Mouse (Mus musculus) cortical plate, adult 2 months (tissue): ENCODE measurements around the gene Pik3r2.

Experiments used
- CTCF ChIP-seq: fragments of 200-500 bp; IDR thresholded peaks from 2 replicates; pipeline ENCODE4 v1.5.1; 2011; ENCODE audit warnings: mild to moderate bottlenecking, control low read depth, low read length; ENCODE audit not compliant: insufficient read depth; ENCODE audit errors: extremely low read depth
- POLR2A ChIP-seq: fragments of 200-500 bp; IDR thresholded peaks from 2 replicates; pipeline ENCODE4 v1.6.1; 2011; ENCODE audit warnings: mild to moderate bottlenecking, low read length, control low read depth; ENCODE audit not compliant: insufficient read depth; ENCODE audit errors: extremely low read depth

- TF ChIP-seq CTCF (no peak), POLR2A (no peak)
These were observed 11.8 kb downstream of the Pik3r2 start for GRCm38 (mm10) chr8:70764676-70765075.
